Mouse (Mus musculus): Measurements from ENCODE around the gene Skap2.

DNA sequence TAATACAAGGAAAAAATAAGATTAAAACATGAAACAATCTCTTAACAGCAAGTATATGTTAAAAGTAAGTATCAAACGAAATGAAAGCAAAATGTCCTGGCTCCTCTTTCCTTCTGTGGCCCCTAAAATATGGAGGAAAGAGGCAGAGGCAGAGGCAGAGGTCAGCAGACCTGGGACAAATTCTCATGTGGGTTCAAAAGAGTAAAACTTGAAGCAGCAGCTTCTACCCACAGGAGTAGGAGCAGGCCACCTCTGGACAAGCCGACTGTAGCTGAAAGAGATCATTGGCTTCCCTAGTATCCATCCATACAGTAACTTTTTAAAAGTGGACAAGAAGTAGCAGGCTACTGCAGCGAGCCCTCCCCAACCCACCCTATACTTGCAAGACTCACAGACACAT is 7.4 kb downstream of the Skap2 start:
- TF ChIP-seq POLR2A (IDR thresholded peaks at IDR 0.05; ENCODE audit: low read depth, low read length) (no peak), CTCF (IDR thresholded peaks at IDR 0.05; ENCODE audit: extremely low read depth, insufficient read depth, insufficient read length, insufficient replicate concordance) (no peak)
